Mouse (Mus musculus) hindbrain, embryonic 16.5 days (tissue): ENCODE results near the gene Vwa3b. TPM values are rescaled to one million over a fixed set of nuclear protein-coding genes. Genes with fewer than 3 reads are reported as not detected.
"Not testable (repeated sequence)": the region's sequence is repeated elsewhere in the genome, so short reads cannot be mapped to it uniquely, and the experiment has no call there.

Experiments
- ATAC-seq: fragments of 200-750 bp; cut with Nextera tagmentation; 2 replicates; pipeline ENCODE4 v1.8.0; 2017; ENCODE audit warnings: moderate TSS enrichment, moderate library complexity
- H3K27ac ChIP-seq: fragments of 300-500 bp; sonication (generic); 2 replicates; pipeline ENCODE4 v1.5.1; 2014; ENCODE audit warnings: low read depth, mild to moderate bottlenecking, control low read depth, low read length, moderate library complexity
- H3K27me3 ChIP-seq: fragments of 300-500 bp; sonication (generic); replicated peaks from 2 replicates; pipeline ENCODE4 v1.6.1; 2014; ENCODE audit warnings: low read length; ENCODE audit not compliant: control insufficient read depth, insufficient read depth
- H3K36me3 ChIP-seq: fragments of 300-500 bp; sonication (generic); 2 replicates; pipeline ENCODE4 v1.6.1; 2014; ENCODE audit warnings: mild to moderate bottlenecking, low read length, moderate library complexity, mixed read lengths; ENCODE audit not compliant: control insufficient read depth, insufficient read depth
- H3K4me1 ChIP-seq: fragments of 300-500 bp; sonication (generic); 2 replicates; pipeline ENCODE4 v1.6.1; 2014; ENCODE audit warnings: low read depth, low read length; ENCODE audit not compliant: control insufficient read depth, insufficient read depth
- H3K4me2 ChIP-seq: fragments of 300-500 bp; sonication (generic); 2 replicates; pipeline ENCODE4 v1.6.1; 2014; ENCODE audit warnings: mild to moderate bottlenecking, low read length, control low read depth, moderate library complexity
- H3K4me3 ChIP-seq: fragments of 300-500 bp; sonication (generic); 2 replicates; pipeline ENCODE4 v1.5.1; 2014; ENCODE audit warnings: mild to moderate bottlenecking, low read length, control low read depth, moderate library complexity
- H3K9ac ChIP-seq: fragments of 300-500 bp; sonication (generic); 2 replicates; pipeline ENCODE4 v1.6.1; 2014; ENCODE audit warnings: low read depth, mild to moderate bottlenecking, control low read depth, low read length, moderate library complexity
- H3K9me3 ChIP-seq: fragments of 300-500 bp; sonication (generic); 2 replicates; pipeline ENCODE4 v1.6.1; 2014; ENCODE audit warnings: mild to moderate bottlenecking, low read length, moderate library complexity; ENCODE audit not compliant: control insufficient read depth
- WGBS: fragments of 180-500 bp; shearing (Covaris S2); extraction: QIAGEN DNeasy Blood & Tissue Kit; methylation state at CpG from one replicate; pipeline ENCODE4 v1.1.7; 2014; 5-methylcytosine and 5-hydroxymethylcytosine counted together
- polyA plus RNA-seq: library from polyadenylated mRNA; unstranded; fragments of >200 nt; fragmentation: Nextera tagmentation; extraction: Ambion mirVana; gene quantifications from 2 replicates; pipeline ENCODE4 v1.2.1, GENCODE M21; 2015

Gene Vwa3b
- polyA plus RNA-seq, 1 experiment from 2014 or later = 0.81 TPM

GRCm38 (mm10) chr1:37005036-37005435 is 21.4 kb upstream of the Vwa3b start:
- no peaks in the 10 kb centered on the region for H3K4me1 ChIP-seq
- WGBS = 86% methylated on average over 5 of the region's 5 CpGs
- no peaks in the 10 kb centered on the region for H3K27me3 ChIP-seq
- H3K27ac ChIP-seq = no peak overlapping the region
- H3K36me3 ChIP-seq = no peaks in the 10 kb centered on the region
- no peak overlapping the region for H3K4me2 ChIP-seq
- H3K9me3 ChIP-seq = no peaks in the 10 kb centered on the region
- ATAC-seq = no peak
- H3K4me3 ChIP-seq = no peak overlapping the region
- H3K9ac ChIP-seq = no peak overlapping the region

DNA sequence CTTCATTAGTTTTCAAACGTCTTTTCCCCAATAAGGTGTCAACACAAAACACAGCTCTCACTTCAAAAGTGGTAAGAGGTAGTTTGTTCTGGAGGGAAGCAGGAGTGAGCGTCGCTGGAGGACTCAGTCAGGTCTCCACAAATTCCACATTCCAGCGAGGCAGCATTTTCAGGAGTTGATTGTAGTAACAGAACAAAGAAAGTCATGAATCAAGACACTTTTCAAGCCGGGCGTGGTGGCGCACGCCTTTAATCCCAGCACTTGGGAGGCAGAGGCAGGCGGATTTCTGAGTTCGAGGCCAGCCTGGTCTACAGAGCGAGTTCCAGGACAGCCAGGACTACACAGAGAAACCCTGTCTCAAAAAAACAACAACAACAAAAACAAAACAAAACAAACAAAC is 19.9 kb upstream of the Vwa3b start:
- ATAC-seq = not testable (repeated sequence)

GRCm38 (mm10) chr1:37009880-37010279 is 16.5 kb upstream of the Vwa3b start:
- no peak for ATAC-seq
- Histone ChIP-seq H3K9me3 (no peaks in the 10 kb centered on the region), H3K4me1 (no peaks in the 10 kb centered on the region), H3K27ac (no peak overlapping the region), H3K4me2 (no peak overlapping the region), H3K36me3 (no peaks in the 10 kb centered on the region), H3K27me3 (no peaks in the 10 kb centered on the region), H3K9ac (no peak overlapping the region), H3K4me3 (no peak overlapping the region)
- 80% methylated on average over 10 of the region's 10 CpGs for WGBS

More for the DNA sequence above, 19.9 kb upstream of the Vwa3b start:
- H3K36me3 ChIP-seq, H3K9me3 ChIP-seq, H3K9ac ChIP-seq, H3K4me1 ChIP-seq, H3K4me2 ChIP-seq, H3K4me3 ChIP-seq, H3K27me3 ChIP-seq, H3K27ac ChIP-seq: not testable (repeated sequence)
- WGBS = 91% methylated on average over 11 of the region's 11 CpGs

DNA sequence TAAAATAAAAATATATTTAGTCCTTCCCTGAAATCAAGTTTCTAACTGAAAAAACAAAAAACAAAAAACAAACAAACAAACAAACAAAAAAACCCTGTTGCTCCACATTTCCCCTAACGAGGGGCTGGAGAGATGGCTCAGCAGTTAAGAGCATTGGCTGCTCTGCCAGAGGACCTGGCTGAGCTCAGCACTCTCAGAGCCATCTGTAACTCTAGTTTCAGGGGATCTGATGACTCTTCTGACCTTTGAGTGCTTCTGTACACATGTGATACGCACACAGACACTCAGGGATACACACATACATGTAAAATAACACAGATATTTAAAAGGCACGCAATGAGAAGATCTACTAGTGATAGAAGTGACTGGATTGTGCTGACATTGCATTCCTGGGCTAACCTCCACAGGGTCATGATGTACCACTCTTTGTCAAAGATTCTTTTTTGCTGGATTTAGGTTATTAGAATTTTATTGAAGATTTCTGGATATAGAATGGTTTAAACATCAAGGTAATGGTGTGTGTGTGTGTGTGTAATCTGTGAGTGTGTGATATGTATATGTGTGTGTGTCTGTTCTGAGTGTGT is 14.7 kb upstream of the Vwa3b start:
- H3K27ac ChIP-seq = no peak overlapping the region

GRCm38 (mm10) chr1:37013006-37013405 is 13.4 kb upstream of the Vwa3b start:
- H3K9me3 ChIP-seq = no peaks in the 10 kb centered on the region
- ATAC-seq = no peak
- 87% methylated on average over 2 of the region's 2 CpGs for WGBS
- no peak overlapping the region for H3K27ac ChIP-seq
- H3K36me3 ChIP-seq = no peaks in the 10 kb centered on the region
- H3K4me1 ChIP-seq = no peaks in the 10 kb centered on the region
- no peak overlapping the region for H3K4me2 ChIP-seq
- H3K27me3 ChIP-seq = no peaks in the 10 kb centered on the region
- no peak overlapping the region for H3K9ac ChIP-seq
- H3K4me3 ChIP-seq = no peak overlapping the region

More for the DNA sequence above, 14.7 kb upstream of the Vwa3b start:
- Histone ChIP-seq H3K36me3 (no peaks in the 10 kb centered on the region), H3K27me3 (no peaks in the 10 kb centered on the region), H3K9ac (no peak overlapping the region), H3K4me3 (no peak overlapping the region), H3K9me3 (no peaks in the 10 kb centered on the region), H3K4me1 (no peaks in the 10 kb centered on the region), H3K4me2 (no peak overlapping the region)
- 71% methylated on average over 3 of the region's 3 CpGs for WGBS
- ATAC-seq = no peak

DNA sequence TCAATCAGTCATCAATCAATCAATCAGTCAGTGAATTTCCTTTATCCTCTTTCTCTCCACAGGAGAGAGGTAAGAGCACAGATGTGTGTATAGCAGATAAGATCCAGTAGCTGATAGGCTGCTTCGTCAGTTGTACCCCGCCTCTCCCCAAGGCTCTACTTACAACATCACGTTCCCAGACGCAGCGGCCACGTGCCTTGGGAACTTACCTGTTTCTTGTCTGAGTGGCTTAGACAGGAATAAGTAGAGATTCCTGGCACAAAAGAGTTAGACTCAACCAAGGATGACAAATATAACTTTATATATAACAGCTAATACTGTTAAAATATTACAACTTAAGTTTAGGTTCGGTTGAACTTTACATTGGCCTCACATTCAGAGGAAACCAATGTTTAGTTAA is 12.7 kb upstream of the Vwa3b start:
- H3K4me3 ChIP-seq = no peak overlapping the region
- H3K27ac ChIP-seq = no peak overlapping the region
- ATAC-seq = no peak
- 81% methylated on average over 7 of the region's 7 CpGs for WGBS
- H3K9me3 ChIP-seq = no peaks in the 10 kb centered on the region
- no peak overlapping the region for H3K9ac ChIP-seq
- no peaks in the 10 kb centered on the region for H3K4me1 ChIP-seq
- H3K36me3 ChIP-seq = no peaks in the 10 kb centered on the region
- no peaks in the 10 kb centered on the region for H3K27me3 ChIP-seq
- no peak overlapping the region for H3K4me2 ChIP-seq

DNA sequence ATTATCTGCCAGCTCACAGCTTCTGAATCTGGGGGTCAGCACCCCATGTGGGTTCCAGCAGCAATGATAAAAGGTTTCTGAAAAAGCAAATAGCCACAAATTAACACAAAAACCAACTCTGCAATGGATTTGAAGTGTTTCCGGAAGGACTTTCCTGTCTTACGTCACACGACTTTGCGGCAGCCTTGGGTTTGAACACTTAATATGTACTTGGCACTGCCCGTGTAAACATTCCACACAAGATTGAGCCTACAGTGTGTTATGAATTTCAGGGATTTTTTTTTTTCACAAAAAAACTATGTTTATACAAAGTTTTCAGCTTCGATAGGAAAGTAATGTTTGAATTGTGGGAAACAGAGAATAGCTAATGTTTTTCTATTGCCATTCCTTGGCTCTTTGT is 7.4 kb upstream of the Vwa3b start:
- 89% methylated on average over 6 of the region's 6 CpGs for WGBS
- no peak for ATAC-seq
- H3K4me1 ChIP-seq = no peaks in the 10 kb centered on the region
- H3K27me3 ChIP-seq = no peaks in the 10 kb centered on the region
- H3K36me3 ChIP-seq = no peaks in the 10 kb centered on the region
- no peak overlapping the region for H3K4me2 ChIP-seq
- H3K27ac ChIP-seq = no peak overlapping the region
- no peaks in the 10 kb centered on the region for H3K9me3 ChIP-seq
- no peak overlapping the region for H3K4me3 ChIP-seq
- no peak overlapping the region for H3K9ac ChIP-seq

DNA sequence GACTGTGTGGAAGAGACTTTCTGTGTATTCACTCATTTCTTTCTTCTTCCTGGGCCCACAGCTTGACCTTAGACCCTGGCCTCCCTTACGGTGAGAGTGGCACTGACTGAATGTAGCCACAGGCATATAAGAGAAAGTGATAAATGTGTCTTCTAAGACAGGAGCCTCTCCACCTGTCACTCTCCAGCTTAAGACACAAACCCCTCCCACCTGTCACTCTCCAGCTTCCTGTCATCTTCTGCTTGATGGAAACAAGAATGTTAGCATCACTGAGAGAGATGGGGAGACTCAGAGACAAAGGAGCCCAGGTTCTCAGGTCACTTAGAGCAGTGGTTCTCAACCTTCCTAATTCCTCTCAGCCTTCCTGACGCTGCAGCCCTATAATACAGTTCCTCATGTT is 3.7 kb upstream of the Vwa3b start:
- no peak overlapping the region for H3K4me2 ChIP-seq
- no peak overlapping the region for H3K27ac ChIP-seq
- no peak overlapping the region for H3K4me3 ChIP-seq
- no peaks in the 10 kb centered on the region for H3K9me3 ChIP-seq
- no peaks in the 10 kb centered on the region for H3K27me3 ChIP-seq
- H3K36me3 ChIP-seq = no peaks in the 10 kb centered on the region
- no peak overlapping the region for H3K9ac ChIP-seq
- whole genome bisulfite sequencing = 72% methylated on average over 2 of the region's 2 CpGs
- H3K4me1 ChIP-seq = no peaks in the 10 kb centered on the region
- no peak for ATAC-seq

DNA sequence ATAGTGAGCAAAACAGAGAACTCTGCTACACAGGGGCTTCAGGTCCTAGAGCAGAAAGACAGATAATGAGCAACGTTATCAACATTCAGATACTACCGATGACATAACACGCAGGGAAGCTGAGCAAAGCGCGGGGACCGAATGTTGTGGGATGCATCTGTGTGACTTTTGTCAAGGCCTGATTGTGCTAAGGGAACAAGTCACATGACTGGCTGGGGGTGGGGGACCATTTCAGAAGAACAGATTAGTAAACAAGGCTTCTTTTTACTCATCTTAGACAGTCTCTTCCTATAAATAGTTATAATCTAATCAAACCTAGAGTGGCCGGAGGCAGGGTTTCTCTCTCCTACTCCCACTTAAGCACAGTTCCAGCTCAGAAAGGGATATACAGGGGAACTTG is 1.7 kb upstream of the Vwa3b start:
- no peaks in the 10 kb centered on the region for H3K27me3 ChIP-seq
- peaks cover 7% of the 10 kb centered on the region for H3K4me1 ChIP-seq
- no peak overlapping the region for H3K4me3 ChIP-seq
- WGBS = 91% methylated on average over 7 of the region's 7 CpGs
- no peak overlapping the region for H3K27ac ChIP-seq
- no peaks in the 10 kb centered on the region for H3K9me3 ChIP-seq
- no peak overlapping the region for H3K4me2 ChIP-seq
- no peaks in the 10 kb centered on the region for H3K36me3 ChIP-seq
- H3K9ac ChIP-seq = no peak overlapping the region
- no peak for ATAC-seq

GRCm38 (mm10) chr1:37025376-37025775 is 1.0 kb upstream of the Vwa3b start:
- Histone ChIP-seq H3K4me3 (no peak overlapping the region), H3K27ac (no peak overlapping the region), H3K9me3 (no peaks in the 10 kb centered on the region), H3K27me3 (no peaks in the 10 kb centered on the region), H3K36me3 (no peaks in the 10 kb centered on the region), H3K4me2 (no peak overlapping the region), H3K4me1 (peaks cover 7% of the 10 kb centered on the region), H3K9ac (no peak overlapping the region)
- no peak for ATAC-seq
- 93% methylated on average over 1 of the region's 1 CpGs for WGBS
